Mouse (Mus musculus): ENCODE results near the gene Neb.
"Not testable (repeated sequence)": the region's sequence is repeated elsewhere in the genome, so short reads cannot be mapped to it uniquely, and the experiment has no call there.

The Neb gene

DNA sequence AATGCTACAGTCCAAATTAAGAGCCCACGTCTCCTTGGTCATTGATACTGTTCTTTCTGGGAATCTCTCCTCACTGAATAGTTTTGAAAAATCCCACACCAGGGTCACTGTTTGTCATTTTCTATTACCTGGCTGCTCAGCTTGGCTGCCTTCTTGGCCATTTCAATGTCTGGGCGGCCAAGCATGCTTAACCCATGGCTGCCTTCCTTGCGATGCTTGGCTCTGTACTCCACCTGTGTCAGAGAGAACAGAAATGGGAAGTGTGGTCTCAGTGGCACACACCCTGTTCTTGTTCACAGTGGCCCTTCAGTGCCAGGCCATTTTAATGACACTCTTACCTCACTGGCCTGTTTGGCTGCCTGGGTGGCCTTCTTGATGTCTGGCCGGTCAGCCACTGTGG, 203.3 kb downstream of the Neb start:
- DNase-seq: no peak

DNA sequence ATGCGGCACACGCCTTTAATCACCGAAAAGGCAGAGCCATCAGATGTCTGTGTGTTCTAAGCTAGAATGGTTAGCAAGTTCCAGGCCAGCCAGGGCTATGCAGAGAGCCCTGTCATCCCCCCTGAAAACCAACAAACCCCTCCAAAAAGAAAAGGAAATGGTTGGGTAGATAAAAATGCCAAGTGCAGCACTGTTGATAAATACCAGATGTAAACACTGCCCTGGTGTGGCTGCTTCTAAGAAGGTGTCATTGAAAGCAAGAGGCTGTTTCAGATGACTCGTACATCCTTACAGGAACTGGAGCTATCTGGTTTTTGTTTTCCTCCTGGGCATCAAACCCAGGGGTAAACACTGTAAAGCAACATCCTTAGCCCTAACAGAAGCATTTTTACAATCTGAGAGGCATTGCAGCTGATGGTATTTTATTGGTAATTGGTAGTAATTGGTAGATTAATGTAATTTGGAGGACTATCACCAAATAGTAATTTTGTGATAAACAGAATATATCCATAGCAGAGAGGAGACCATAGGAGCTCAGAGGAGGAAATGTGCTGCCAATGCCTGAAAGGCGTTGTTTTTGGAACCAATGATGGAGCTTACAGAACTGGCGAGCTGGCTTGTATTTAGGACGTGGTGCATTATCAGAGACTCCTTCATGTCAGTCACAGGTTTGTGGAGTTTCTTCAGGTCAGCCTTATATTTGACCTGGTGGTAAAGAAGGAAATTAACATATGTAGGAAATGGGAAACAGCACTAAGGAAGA, 208.8 kb downstream of the Neb start:
- no peak for DNase-seq

DNA sequence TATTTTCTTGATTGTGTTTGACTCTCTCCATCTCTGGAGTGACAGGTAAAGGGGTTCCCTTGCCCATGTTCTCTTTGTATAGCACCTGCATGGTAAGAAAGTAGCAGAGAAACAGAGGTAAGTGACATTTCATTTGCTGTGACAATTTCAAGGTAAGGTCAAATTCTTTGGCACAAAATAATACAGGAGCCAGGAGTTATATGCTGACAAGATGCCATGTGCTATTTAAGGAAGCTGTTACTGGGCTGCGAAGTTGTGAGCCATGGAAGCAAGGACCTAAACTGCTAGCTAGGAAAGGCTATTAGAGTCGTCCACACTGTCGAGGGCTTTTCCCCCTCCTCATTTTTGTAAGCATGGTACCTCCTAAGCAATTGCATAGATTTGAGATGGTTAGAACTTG, 225.2 kb downstream of the Neb start:
- no peak for DNase-seq

DNA sequence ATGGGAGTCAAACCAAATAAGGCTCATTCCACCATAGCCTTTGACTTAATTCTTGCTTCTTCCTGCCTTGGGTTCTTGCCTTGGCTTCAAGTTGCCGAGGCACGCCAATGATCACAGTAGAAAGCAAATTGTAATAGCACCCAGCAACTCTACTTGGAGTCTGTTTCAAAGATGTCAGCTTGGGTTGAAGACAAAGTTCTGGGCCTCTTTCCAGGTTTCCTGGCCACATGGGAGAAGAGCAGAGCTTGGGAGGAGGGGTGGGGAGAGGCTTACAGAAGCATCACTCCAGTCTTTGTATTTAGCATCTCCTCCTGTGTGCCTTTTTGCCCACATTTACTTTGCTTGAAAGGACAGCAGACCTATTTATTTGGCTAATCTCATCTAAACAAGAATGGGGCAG, 244.9 kb downstream of the Neb start:
- DNase-seq: no peak

DNA sequence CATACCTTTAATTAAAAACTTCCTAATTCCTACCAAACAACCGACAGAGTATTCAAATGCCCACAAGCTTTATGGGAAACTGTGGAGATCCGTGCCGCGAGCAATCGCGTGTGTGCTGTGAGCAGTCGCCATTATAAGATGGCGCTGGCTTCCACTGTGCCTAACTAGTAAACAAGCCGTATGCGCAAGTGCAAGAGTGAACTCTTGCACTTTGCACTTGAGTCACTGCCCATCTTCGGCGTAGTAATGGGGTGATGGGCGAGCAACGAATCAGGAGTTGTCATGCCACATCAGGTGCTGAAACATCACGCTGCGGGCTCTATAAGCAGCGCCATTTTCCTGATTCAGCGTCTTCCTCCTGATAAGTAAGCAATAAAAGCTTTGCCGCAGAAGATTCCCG, 246.9 kb downstream of the Neb start:
- DNase-seq: not testable (repeated sequence)

DNA sequence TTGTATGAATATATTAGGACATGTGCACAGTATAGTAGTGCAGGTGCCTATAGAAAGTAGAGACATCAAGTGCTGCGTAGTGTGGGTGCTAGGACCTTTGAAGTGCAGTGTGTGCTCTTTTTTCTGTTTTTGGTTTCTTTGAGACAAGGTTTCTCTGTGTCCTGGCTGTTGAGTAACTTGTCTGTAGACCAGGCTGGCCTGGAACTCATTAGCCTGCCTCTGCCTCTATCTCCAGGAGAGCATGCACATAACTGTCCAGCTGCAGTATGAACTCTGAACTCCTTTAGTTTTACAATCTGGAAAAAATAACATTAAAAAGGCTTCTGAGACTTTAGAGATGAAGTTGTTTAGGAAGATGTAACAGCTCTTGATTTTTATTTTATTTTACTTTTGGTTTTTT, 264.2 kb downstream of the Neb start:
- no peak for DNase-seq

Measured in kidney, postnatal 25 days (tissue).